Mouse (Mus musculus) CH12.LX (cell line): Measurements from ENCODE around the gene Gm10220. TPM values are rescaled to one million over a fixed set of nuclear protein-coding genes. Genes with fewer than 3 reads are reported as not detected.
"Not testable (repeated sequence)": the region's sequence is repeated elsewhere in the genome, so short reads cannot be mapped to it uniquely, and the experiment has no call there.

ENCODE experiments used
- DNase-seq: peaks from one replicate; pipeline ENCODE4 v3.0.0-alpha.2; 2013; ENCODE audit errors: extremely low read depth
- H3K27ac ChIP-seq: 2 replicates; pipeline ENCODE4 v1.5.1; 2012; ENCODE audit warnings: low read depth, mild to moderate bottlenecking, control low read depth, moderate library complexity; ENCODE audit not compliant: insufficient read depth
- H3K27me3 ChIP-seq: replicated peaks from 2 replicates; pipeline ENCODE3; 2012; ENCODE audit warnings: inconsistent platforms
- H3K36me3 ChIP-seq, 2 experiments: replicated peaks in 1 of 2; 2 replicates each; pipeline versions ENCODE3 to v1.6.1; 2012; ENCODE audit warnings: inconsistent platforms in 1 of 2, low read length in 1 of 2, mild to moderate bottlenecking in 1 of 2, mixed read lengths in 1 of 2, moderate library complexity in 1 of 2; ENCODE audit not compliant: control insufficient read depth in 1 of 2, insufficient read depth in 1 of 2
- H3K4me1 ChIP-seq, 2 experiments: 2 replicates each; pipeline ENCODE4 v1.6.1; 2012; ENCODE audit warnings: inconsistent platforms in 1 of 2, moderate library complexity in 1 of 2; ENCODE audit not compliant: insufficient read depth in 2 of 2, control insufficient read depth in 1 of 2
- H3K4me2 ChIP-seq: 2 replicates; pipeline ENCODE4 v1.6.1; 2012; ENCODE audit warnings: low read depth, mild to moderate bottlenecking, control low read depth; ENCODE audit not compliant: poor library complexity, insufficient read depth, severe bottlenecking
- H3K4me3 ChIP-seq, 3 experiments: fragments of 150-350 bp in 1 of 3; sonication (generic) in 1 of 3; replicated peaks in 1 of 3; 2 replicates each; pipeline versions ENCODE3 to v1.5.1; 2011 to 2012; ENCODE audit warnings: low read depth in 2 of 3, low read length in 2 of 3, mild to moderate bottlenecking in 2 of 3, moderate library complexity in 2 of 3, control low read depth in 1 of 3, improper control_type of control experiment in 1 of 3, inconsistent platforms in 1 of 3, mixed read lengths in 1 of 3; ENCODE audit not compliant: poor library complexity in 1 of 3
- H3K79me2 ChIP-seq: replicated peaks from 2 replicates; pipeline ENCODE4 v1.6.1; 2012; ENCODE audit warnings: mild to moderate bottlenecking, moderate library complexity; ENCODE audit not compliant: control insufficient read depth, poor library complexity, insufficient read depth, severe bottlenecking; ENCODE audit errors: extremely low read depth
- H3K9ac ChIP-seq: 2 replicates; pipeline ENCODE4 v1.6.1; 2012; ENCODE audit warnings: low read depth, mild to moderate bottlenecking, control low read depth, moderate library complexity; ENCODE audit not compliant: insufficient read depth
- H3K9me3 ChIP-seq: replicated peaks from 2 replicates; pipeline ENCODE3; 2012; ENCODE audit warnings: low read length, inconsistent platforms, mixed read lengths
- BHLHE40 ChIP-seq: IDR thresholded peaks from 2 replicates; pipeline ENCODE4 v1.6.1; 2011; ENCODE audit warnings: mild to moderate bottlenecking, low read depth, low read length, improper control_type of control experiment
- CTCF ChIP-seq, 2 experiments: IDR thresholded peaks in 1 of 2; conservative IDR thresholded peaks in 1 of 2; 2 replicates each; pipeline ENCODE4 v1.5.1; 2011 to 2012; ENCODE audit warnings: low read depth in 2 of 2, low read length in 2 of 2, improper control_type of control experiment in 1 of 2, inconsistent platforms in 1 of 2, mild to moderate bottlenecking in 1 of 2, moderate library complexity in 1 of 2
- EP300 ChIP-seq: IDR thresholded peaks from 2 replicates; pipeline ENCODE4 v1.6.1; 2011; ENCODE audit warnings: low read length, improper control_type of control experiment
- ETS1 ChIP-seq: conservative IDR thresholded peaks from 2 replicates; pipeline ENCODE4 v1.6.1; 2012; ENCODE audit warnings: low read depth, mild to moderate bottlenecking, inconsistent platforms, low read length, improper control_type of control experiment, moderate library complexity
- GABPA ChIP-seq: IDR thresholded peaks from 2 replicates; pipeline ENCODE4 v1.6.1; 2012; ENCODE audit warnings: low read depth, low read length, improper control_type of control experiment, inconsistent platforms; ENCODE audit not compliant: insufficient replicate concordance
- HCFC1 ChIP-seq: IDR thresholded peaks from 2 replicates; pipeline ENCODE4 v1.6.1; 2012; ENCODE audit warnings: low read depth, mild to moderate bottlenecking, inconsistent platforms, low read length, improper control_type of control experiment
- IRF4 ChIP-seq: IDR thresholded peaks from 2 replicates; pipeline ENCODE4 v1.6.1; 2014; ENCODE audit warnings: low read depth, mild to moderate bottlenecking, inconsistent platforms, low read length, improper control_type of control experiment
- MAFK ChIP-seq: IDR thresholded peaks from 2 replicates; pipeline ENCODE4 v1.6.1; 2011; ENCODE audit warnings: low read length, improper control_type of control experiment; ENCODE audit not compliant: insufficient replicate concordance
- MAX ChIP-seq: IDR thresholded peaks from 2 replicates; pipeline ENCODE4 v1.6.1; 2011; ENCODE audit warnings: low read length, improper control_type of control experiment
- MYC ChIP-seq: IDR thresholded peaks from 2 replicates; pipeline ENCODE4 v1.6.1; 2011; ENCODE audit warnings: low read depth, mild to moderate bottlenecking, improper control_type of control experiment, low read length
- POLR2A ChIP-seq: IDR thresholded peaks from 2 replicates; pipeline ENCODE4 v1.6.1; 2011; ENCODE audit warnings: low read depth, mild to moderate bottlenecking, improper control_type of control experiment, low read length
- POLR2AphosphoS2 ChIP-seq: IDR thresholded peaks from 2 replicates; pipeline ENCODE4 v1.6.1; 2011; ENCODE audit warnings: low read depth, low read length, improper control_type of control experiment
- RAD21 ChIP-seq: IDR thresholded peaks from 2 replicates; pipeline ENCODE4 v1.6.1; 2011; ENCODE audit warnings: low read depth, mild to moderate bottlenecking, low read length, improper control_type of control experiment, moderate library complexity
- SMC3 ChIP-seq: IDR thresholded peaks from 2 replicates; pipeline ENCODE4 v1.6.1; 2011; ENCODE audit warnings: low read depth, low read length, improper control_type of control experiment
- TCF12 ChIP-seq: IDR thresholded peaks from 2 replicates; pipeline ENCODE4 v1.6.1; 2014; ENCODE audit warnings: low read depth, mild to moderate bottlenecking, inconsistent platforms, low read length, improper control_type of control experiment
- UBTF ChIP-seq: IDR thresholded peaks from 2 replicates; pipeline ENCODE4 v1.6.1; 2012; ENCODE audit warnings: low read depth, mild to moderate bottlenecking, inconsistent platforms, low read length, improper control_type of control experiment, moderate library complexity
- ZKSCAN1 ChIP-seq: IDR thresholded peaks from 2 replicates; pipeline ENCODE4 v1.6.1; 2012; ENCODE audit warnings: low read depth, inconsistent platforms, low read length, improper control_type of control experiment, borderline replicate concordance
- ZMIZ1 ChIP-seq: IDR thresholded peaks from 2 replicates; pipeline ENCODE4 v1.6.1; 2012; ENCODE audit warnings: low read depth, mild to moderate bottlenecking, inconsistent platforms, low read length, improper control_type of control experiment
- dilution Hi-C: fragments of 300-500 bp; cut with MboI; formaldehyde crosslinking; loops from 2 replicates; pipeline ENCODE4 v1.14.3; 2020; ENCODE audit warnings: low sequenced_read_pairs; ENCODE audit not compliant: extremely low pct_unique_long_range_greater_than_20kb, extremely low pct_ligation_motif_present
- in situ Hi-C: fragments of 300-500 bp; cut with MboI; formaldehyde crosslinking; loops from 3 replicates; pipeline ENCODE4 v1.14.3; 2019; ENCODE audit warnings: low sequenced_read_pairs, low pct_ligation_motif_present, low pct_unique_long_range_greater_than_20kb, mixed read lengths
- polyA plus RNA-seq: library from polyadenylated mRNA; unstranded; fragments of >175 nt; gene quantifications from 2 replicates; pipeline ENCODE4 v1.2.1, GENCODE M21; 2012; ENCODE audit warnings: low read depth; ENCODE audit not compliant: insufficient read length
- total RNA-seq, 2 experiments: library from RNA; depleted of rRNA; stranded (reverse); fragments of 300-350 nt in 1 of 2; fragments of >200 nt in 1 of 2; gene quantifications; 2 replicates each; pipeline ENCODE4 v1.2.3; 2012 to 2014

The Gm10220 gene
- total and polyA plus RNA-seq, 3 experiments, result not detected

GRCm38 (mm10) chr5:26142891-26143290 lies 21.7 kb upstream of the Gm10220 start:
- H3K4me1 ChIP-seq, result no peaks in the 10 kb centered on the region
- no peak overlapping the region for H3K9ac ChIP-seq
- no peak overlapping the region for H3K4me2 ChIP-seq
- H3K27me3 ChIP-seq, result no peaks in the 10 kb centered on the region
- DNase-seq, result no peak
- H3K36me3 ChIP-seq, result no peaks in the 10 kb centered on the region
- dilution Hi-C loops (no loop called here), in situ Hi-C loops (no loop called here)
- H3K79me2 ChIP-seq, result no peaks in the 10 kb centered on the region
- H3K9me3 ChIP-seq, result peaks cover 35% of the 10 kb centered on the region
- TF ChIP-seq CTCF (conservative IDR thresholded peaks at IDR 0.05 in 1 of 2, IDR thresholded peaks at IDR 0.05 in 1 of 2; ENCODE audit: low read depth in 2 of 2, low read length in 2 of 2) (no peak), MAX (no peak), ZMIZ1 (no peak), RAD21 (no peak), GABPA (no peak), TCF12 (no peak), HCFC1 (no peak), ZKSCAN1 (no peak), ETS1 (no peak), UBTF (no peak), EP300 (no peak), MAFK (no peak), POLR2AphosphoS2 (no peak), SMC3 (no peak), BHLHE40 (no peak), IRF4 (no peak), MYC (no peak), POLR2A (no peak)
- H3K4me3 ChIP-seq, result no peak overlapping the region
- no peak overlapping the region for H3K27ac ChIP-seq

GRCm38 (mm10) chr5:26105262-26105661 lies 16.0 kb downstream of the Gm10220 start, which contains the start of gene 5031410I06Rik:
5031410I06Rik (minus strand) TSS chr5:26105362.
- H3K9ac ChIP-seq, H3K4me3 ChIP-seq, H3K27me3 ChIP-seq, dilution Hi-C loops, DNase-seq, H3K79me2 ChIP-seq, H3K27ac ChIP-seq, in situ Hi-C loops, H3K4me1 ChIP-seq, H3K36me3 ChIP-seq, H3K4me2 ChIP-seq, H3K9me3 ChIP-seq: not testable (repeated sequence)

- in situ Hi-C loops, dilution Hi-C loops: not testable (repeated sequence)
Measured at GRCm38 (mm10) chr5:26089191-26089590, 32.0 kb downstream of the Gm10220 start, which contains the start of gene Gm10471. Gm10471 (minus strand) TSS chr5:26089291.

DNA sequence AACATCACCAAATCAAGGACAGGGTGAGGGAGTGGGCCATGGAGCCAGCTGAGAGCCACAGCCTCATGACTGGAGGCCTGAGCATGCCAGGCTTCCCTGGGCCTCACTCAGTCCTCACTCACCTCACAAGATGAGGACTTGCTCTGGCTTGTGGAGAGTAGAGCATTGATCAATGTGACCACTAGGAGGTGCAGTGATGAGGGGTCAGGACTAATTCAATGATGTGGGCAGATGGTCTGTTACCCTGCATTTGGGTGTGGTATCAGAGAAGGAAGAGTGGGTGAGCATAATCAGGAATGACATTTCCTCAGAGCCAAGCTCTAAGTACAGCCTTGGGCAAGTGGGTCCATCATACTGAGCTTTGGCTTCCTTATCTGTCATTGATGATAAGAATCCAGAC lies 42.2 kb downstream of the Gm10220 start:
- H3K27me3 ChIP-seq, H3K4me2 ChIP-seq, dilution Hi-C loops, H3K27ac ChIP-seq, in situ Hi-C loops, H3K9me3 ChIP-seq, H3K9ac ChIP-seq, H3K4me1 ChIP-seq, H3K4me3 ChIP-seq, H3K79me2 ChIP-seq, H3K36me3 ChIP-seq: not testable (repeated sequence)
- peak; percentile 20 for DNase-seq

More at GRCm38 (mm10) chr5:26089191-26089590, 32.0 kb downstream of the Gm10220 start, which contains the start of gene Gm10471:
- not testable (repeated sequence) for H3K9ac ChIP-seq, H3K79me2 ChIP-seq, H3K4me3 ChIP-seq, H3K9me3 ChIP-seq, DNase-seq, H3K36me3 ChIP-seq, H3K4me1 ChIP-seq, H3K27me3 ChIP-seq, H3K27ac ChIP-seq, H3K4me2 ChIP-seq
